Mouse (Mus musculus): Measurements from ENCODE around the gene Tmem86a. TPM values are rescaled to one million over a fixed set of nuclear protein-coding genes. Genes with fewer than 3 reads are reported as not detected.

Tmem86a gene
- total RNA-seq (2012; rRNA removed) (0.29 and 0.30 TPM in 2 replicates), total RNA-seq (2014; rRNA removed) (0.61 and 0.82 TPM in 2 replicates), polyA plus RNA-seq (2012; ENCODE audit: insufficient read length, low read depth) (1.5 and 2.0 TPM in 2 replicates)

DNA sequence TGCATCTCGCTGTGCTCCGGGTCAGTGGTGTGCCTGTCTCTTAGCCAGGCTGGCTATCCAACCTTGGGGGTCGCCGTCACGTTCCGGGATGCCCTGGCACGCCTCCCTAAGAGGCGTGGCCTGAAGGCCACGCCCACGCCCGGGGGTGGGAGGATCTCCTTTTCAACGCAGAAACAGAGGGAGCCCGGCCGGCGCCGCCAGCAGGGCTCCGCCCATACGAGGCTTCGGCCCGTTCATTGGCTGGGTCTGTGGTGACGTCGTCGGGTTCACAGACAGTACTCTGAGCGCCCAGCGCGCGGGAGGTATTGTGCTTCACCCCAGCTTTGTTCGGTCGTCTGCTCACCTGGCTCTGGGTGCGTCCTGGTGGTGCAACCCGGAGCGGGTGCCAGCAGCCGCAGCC, at the start of gene Tmem86a:
Gene Tmem86a, plus strand, starts transcription at position 236 of the 400 bp plus-strand sequence.
- TF ChIP-seq TBP (conservative IDR thresholded peaks at IDR 0.05; ENCODE audit: low read depth, low read length) (0 out of 2 replicates have a peak, but pooled peaks have one; percentile 30), BHLHE40 (IDR thresholded peaks at IDR 0.05; ENCODE audit: low read depth, low read length) (peak; percentile 94), PAX5 (IDR thresholded peaks at IDR 0.05; ENCODE audit: low read length) (no peak), POLR2A (IDR thresholded peaks at IDR 0.05; ENCODE audit: low read depth, low read length) (peak; percentile 63), CTCF (conservative IDR thresholded peaks at IDR 0.05 in 1 of 2, IDR thresholded peaks at IDR 0.05 in 1 of 2; ENCODE audit: low read depth in 2 of 2, low read length in 2 of 2) (no peak), MAFK (IDR thresholded peaks at IDR 0.05; ENCODE audit: insufficient replicate concordance, low read length) (no peak), TCF12 (IDR thresholded peaks at IDR 0.05; ENCODE audit: low read depth, low read length) (0 out of 2 replicates have a peak, but pooled peaks have one; percentile 22), UBTF (IDR thresholded peaks at IDR 0.05; ENCODE audit: low read depth, low read length) (no peak)
- dilution Hi-C loops (cut with MboI; ENCODE audit: extremely low pct_ligation_motif_present, extremely low pct_unique_long_range_greater_than_20kb, low sequenced_read_pairs), result no loop called here
- Histone ChIP-seq H3K9ac (ENCODE audit: insufficient read depth, low read depth) (peak within 1 kb of the TSS; percentile 15; the same call in 1 of the 2 replicates), H3K27ac (ENCODE audit: insufficient read depth, low read depth) (no peak within 1 kb of the TSS), H3K9me3 (replicated peaks; ENCODE audit: low read length) (no peaks in the 10 kb centered on the region), H3K36me3 (replicated peaks in 1 of 2; ENCODE audit: control insufficient read depth in 1 of 2, insufficient read depth in 1 of 2, low read length in 1 of 2) (peaks cover 0 to 8% of the 10 kb centered on the region in 2 experiments), H3K79me2 (replicated peaks; ENCODE audit: control insufficient read depth, extremely low read depth, insufficient read depth, poor library complexity, severe bottlenecking) (no peaks in the 10 kb centered on the region), H3K27me3 (replicated peaks) (peaks cover 25% of the 10 kb centered on the region), H3K4me3 (replicated peaks in 1 of 3; ENCODE audit: low read depth in 2 of 3, low read length in 2 of 3, poor library complexity in 1 of 3) (peak within 1 kb of the TSS; percentile 51 to 74 (median 59)), H3K4me2 (ENCODE audit: insufficient read depth, low read depth, poor library complexity, severe bottlenecking) (peak within 1 kb of the TSS; percentile 88), H3K4me1 (ENCODE audit: control insufficient read depth in 1 of 2, insufficient read depth in 2 of 2) (peaks cover 16 to 28% of the 10 kb centered on the region in 2 experiments; a peak in 3 of 4 replicates)
- in situ Hi-C loops (cut with MboI; ENCODE audit: low pct_ligation_motif_present, low pct_unique_long_range_greater_than_20kb, low sequenced_read_pairs), result no loop called here
- peak; percentile 93 for DNase-seq (ENCODE audit: extremely low read depth)

DNA sequence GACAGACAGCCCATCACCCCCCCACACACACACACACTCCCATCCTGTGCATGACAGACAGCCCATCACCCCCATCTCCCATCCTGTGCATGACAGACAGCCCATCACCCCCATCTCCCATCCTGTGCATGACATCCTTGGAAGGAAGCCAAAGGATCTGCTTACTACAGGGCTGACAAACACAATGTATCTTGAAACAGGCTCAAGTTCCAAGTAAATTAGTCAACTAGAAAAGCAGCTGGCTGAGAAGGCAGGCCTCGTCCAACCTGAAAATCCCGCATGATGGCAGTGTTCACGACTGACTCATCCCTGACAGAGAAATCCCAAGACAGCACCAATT, 49.8 kb upstream of the Tmem86a start:
- Histone ChIP-seq H3K27me3 (replicated peaks) (no peaks in the 10 kb centered on the region), H3K79me2 (replicated peaks; ENCODE audit: control insufficient read depth, extremely low read depth, insufficient read depth, poor library complexity, severe bottlenecking) (peaks cover 67% of the 10 kb centered on the region), H3K9ac (ENCODE audit: insufficient read depth, low read depth) (no peak overlapping the region), H3K4me2 (ENCODE audit: insufficient read depth, low read depth, poor library complexity, severe bottlenecking) (no peak overlapping the region), H3K9me3 (replicated peaks; ENCODE audit: low read length) (no peaks in the 10 kb centered on the region), H3K4me3 (replicated peaks in 1 of 3; ENCODE audit: low read depth in 2 of 3, low read length in 2 of 3, poor library complexity in 1 of 3) (no peak overlapping the region), H3K4me1 (ENCODE audit: control insufficient read depth in 1 of 2, insufficient read depth in 2 of 2) (peaks cover 20 to 89% of the 10 kb centered on the region in 2 experiments), H3K36me3 (replicated peaks in 1 of 2; ENCODE audit: control insufficient read depth in 1 of 2, insufficient read depth in 1 of 2, low read length in 1 of 2) (peaks cover 24 to 58% of the 10 kb centered on the region in 2 experiments), H3K27ac (ENCODE audit: insufficient read depth, low read depth) (no peak overlapping the region)
- TF ChIP-seq SIN3A (IDR thresholded peaks at IDR 0.05; ENCODE audit: low read length) (no peak), MAFK (IDR thresholded peaks at IDR 0.05; ENCODE audit: insufficient replicate concordance, low read length) (no peak), GABPA (IDR thresholded peaks at IDR 0.05; ENCODE audit: insufficient replicate concordance, low read depth, low read length) (no peak), KAT2A (IDR thresholded peaks at IDR 0.05; ENCODE audit: insufficient replicate concordance, low read length) (no peak), ETS1 (conservative IDR thresholded peaks at IDR 0.05; ENCODE audit: low read depth, low read length) (no peak), CTCF (conservative IDR thresholded peaks at IDR 0.05 in 1 of 2, IDR thresholded peaks at IDR 0.05 in 1 of 2; ENCODE audit: low read depth in 2 of 2, low read length in 2 of 2) (no peak), NELFE (IDR thresholded peaks at IDR 0.05; ENCODE audit: low read depth, low read length) (no peak), MXI1 (IDR thresholded peaks at IDR 0.05; ENCODE audit: low read depth, low read length) (no peak), RCOR1 (conservative IDR thresholded peaks at IDR 0.05; ENCODE audit: low read depth, low read length) (no peak)
- dilution Hi-C loops (cut with MboI; ENCODE audit: extremely low pct_ligation_motif_present, extremely low pct_unique_long_range_greater_than_20kb, low sequenced_read_pairs), result no loop called here
- DNase-seq (ENCODE audit: extremely low read depth), result no peak
- in situ Hi-C loops (cut with MboI; ENCODE audit: low pct_ligation_motif_present, low pct_unique_long_range_greater_than_20kb, low sequenced_read_pairs), result no loop called here

Data from CH12.LX (cell line).